Mouse (Mus musculus) neutrophil, adult 5-6 weeks (primary cell): ENCODE data around the gene Cebpe. TPM values are rescaled to one million over a fixed set of nuclear protein-coding genes. Genes with fewer than 3 reads are reported as not detected.

Source experiments
- ATAC-seq: fragments of 151-379, 151-347 bp; 2 replicates; pipeline ENCODE4 v1.8.0; 2017; ENCODE audit warnings: mild to moderate bottlenecking, moderate TSS enrichment; ENCODE audit not compliant: insufficient number of reproducible peaks, poor library complexity, low FRiP score, severe bottlenecking; ENCODE audit errors: extremely low read depth
- total RNA-seq: library from RNA; stranded (forward); fragments of 200-1000 nt; gene quantifications from 2 replicates; pipeline ENCODE4 v1.2.3, GENCODE M21; 2017

The Cebpe gene
- total RNA-seq, 1 experiment from 2014 or later: 9.2 TPM

- no peak for ATAC-seq
Observed at GRCm38 (mm10) chr14:54728823-54729653, 17.1 kb upstream of the Cebpe start.

- ATAC-seq: no peak
Observed at GRCm38 (mm10) chr14:54727565-54727964, 15.6 kb upstream of the Cebpe start.

- ATAC-seq: no peak
Observed at GRCm38 (mm10) chr14:54724049-54724448, 12.1 kb upstream of the Cebpe start.

GRCm38 (mm10) chr14:54721711-54722110 lies 9.7 kb upstream of the Cebpe start:
- ATAC-seq: no peak

GRCm38 (mm10) chr14:54720654-54721350 lies 8.8 kb upstream of the Cebpe start:
- no peak for ATAC-seq

- no peak for ATAC-seq
Observed at GRCm38 (mm10) chr14:54720041-54720440, 8.1 kb upstream of the Cebpe start.

GRCm38 (mm10) chr14:54715402-54715801 lies 3.4 kb upstream of the Cebpe start:
- no peak for ATAC-seq

- no peak for ATAC-seq
Observed at GRCm38 (mm10) chr14:54714617-54715081, 2.7 kb upstream of the Cebpe start.

GRCm38 (mm10) chr14:54714121-54714520 lies 2.1 kb upstream of the Cebpe start:
- peak; percentile 49 for ATAC-seq

GRCm38 (mm10) chr14:54712861-54713260 lies 887 bp upstream of the Cebpe start:
- peak; percentile 20; the same call in 1 of the 2 replicates for ATAC-seq

- no peak for ATAC-seq
Observed at GRCm38 (mm10) chr14:54709054-54709453, 2.9 kb downstream of the Cebpe start.

GRCm38 (mm10) chr14:54706589-54707320 lies 5.2 kb downstream of the Cebpe start:
- ATAC-seq: 0 out of 2 replicates have a peak, but pooled peaks have one; percentile 18

GRCm38 (mm10) chr14:54705844-54706243 lies 6.1 kb downstream of the Cebpe start:
- no peak for ATAC-seq

- ATAC-seq: no peak
Observed at GRCm38 (mm10) chr14:54703207-54703606, 8.8 kb downstream of the Cebpe start.

- peak; percentile 84 for ATAC-seq
Observed at GRCm38 (mm10) chr14:54701298-54701697, 10.7 kb downstream of the Cebpe start.

GRCm38 (mm10) chr14:54699586-54699985 lies 12.4 kb downstream of the Cebpe start:
- ATAC-seq: no peak

- no peak for ATAC-seq
Observed at GRCm38 (mm10) chr14:54698733-54699132, 13.2 kb downstream of the Cebpe start, which contains the start of gene Gm29776. Gene Gm29776 (minus strand): TSS chr14:54698833.

- no peak for ATAC-seq
Observed at GRCm38 (mm10) chr14:54696752-54697151, 15.2 kb downstream of the Cebpe start.

- ATAC-seq: no peak
Observed at GRCm38 (mm10) chr14:54695042-54695441, 16.9 kb downstream of the Cebpe start.
